Mouse (Mus musculus): ENCODE results near the gene Slc17a7.

GRCm38 (mm10) chr7:45149545-45149944 lies 14.2 kb upstream of the Slc17a7 start:
- TF ChIP-seq CTCF (IDR thresholded peaks at IDR 0.05) (no peak), EP300 (IDR thresholded peaks at IDR 0.05) (no peak)
